Mouse (Mus musculus) monocyte, adult 2 months (primary cell): ENCODE data around the gene Steap3.

Source experiments
- DNase-seq, 2 experiments: peaks; one replicate each; pipeline ENCODE4 v3.0.0; 2022; ENCODE audit warnings: low spot score in 2 of 2, low read depth in 1 of 2

The Steap3 gene

GRCm38 (mm10) chr1:120158474-120159127, 113.9 kb downstream of the Steap3 start:
- no peak for DNase-seq

GRCm38 (mm10) chr1:120155325-120155724, 117.2 kb downstream of the Steap3 start:
- no peak for DNase-seq

- no peak for DNase-seq
Measured at GRCm38 (mm10) chr1:120154232-120154631, 118.3 kb downstream of the Steap3 start.

- no peak for DNase-seq
Measured at GRCm38 (mm10) chr1:120146994-120147393, 125.5 kb downstream of the Steap3 start.

- no peak for DNase-seq
Measured at GRCm38 (mm10) chr1:120145527-120146216, 126.8 kb downstream of the Steap3 start.

GRCm38 (mm10) chr1:120142551-120142950, 130.0 kb downstream of the Steap3 start:
- no peak for DNase-seq
